Mouse (Mus musculus) yolk sac, embryonic 10.5 days (tissue): ENCODE measurements around the gene Arid5b.

Experiments used
- DNase-seq: peaks from one replicate; pipeline ENCODE4 v3.0.0-alpha.2; 2017; ENCODE audit warnings: low spot score

Gene Arid5b

GRCm38 (mm10) chr10:68278632-68279361 is at the start of gene Arid5b:
TSS of gene Arid5b (minus strand) at chr10:68278740.
- DNase-seq: peak; percentile 74

- no peak for DNase-seq
Measured at GRCm38 (mm10) chr10:68325378-68325777, 46.8 kb upstream of the Arid5b start.

- no peak for DNase-seq
Measured at GRCm38 (mm10) chr10:68324061-68324460, 45.5 kb upstream of the Arid5b start.

GRCm38 (mm10) chr10:68323167-68323566 is 44.6 kb upstream of the Arid5b start:
- DNase-seq: no peak

- DNase-seq: no peak
Measured at GRCm38 (mm10) chr10:68320986-68321385, 42.4 kb upstream of the Arid5b start.

GRCm38 (mm10) chr10:68320496-68320895 is 42.0 kb upstream of the Arid5b start:
- no peak for DNase-seq

GRCm38 (mm10) chr10:68319438-68319837 is 40.9 kb upstream of the Arid5b start:
- DNase-seq: no peak

GRCm38 (mm10) chr10:68318438-68318979 is 40.0 kb upstream of the Arid5b start:
- no peak for DNase-seq

- no peak for DNase-seq
Measured at GRCm38 (mm10) chr10:68312734-68313133, 34.2 kb upstream of the Arid5b start.

- no peak for DNase-seq
Measured at GRCm38 (mm10) chr10:68301013-68301412, 22.5 kb upstream of the Arid5b start.

- no peak for DNase-seq
Measured at GRCm38 (mm10) chr10:68289465-68289864, 10.9 kb upstream of the Arid5b start.

GRCm38 (mm10) chr10:68282466-68283391 is 4.2 kb upstream of the Arid5b start:
- peak; percentile 83 for DNase-seq

- DNase-seq: no peak
Measured at GRCm38 (mm10) chr10:68281775-68282106, 3.2 kb upstream of the Arid5b start.

- no peak for DNase-seq
Measured at GRCm38 (mm10) chr10:68281076-68281774, 2.7 kb upstream of the Arid5b start.

GRCm38 (mm10) chr10:68279516-68280501 is 1.3 kb upstream of the Arid5b start:
- peak; percentile 66 for DNase-seq

- DNase-seq: peak; percentile 58
Measured at GRCm38 (mm10) chr10:68277671-68278151, 829 bp downstream of the Arid5b start.

- peak; percentile 73 for DNase-seq
Measured at GRCm38 (mm10) chr10:68276976-68277441, 1.5 kb downstream of the Arid5b start.

- DNase-seq: peak; percentile 91
Measured at GRCm38 (mm10) chr10:68276350-68276975, 2.1 kb downstream of the Arid5b start.

GRCm38 (mm10) chr10:68274900-68275760 is 3.4 kb downstream of the Arid5b start:
- DNase-seq: peak; percentile 53
